Mouse (Mus musculus) embryo, embryonic 10.5 days (tissue): ENCODE measurements around the gene Sorcs1.

Source experiments
- DNase-seq: peaks from one replicate; pipeline ENCODE4 v3.0.0-alpha.2; 2015; ENCODE audit warnings: low spot score

Sorcs1 gene

DNA sequence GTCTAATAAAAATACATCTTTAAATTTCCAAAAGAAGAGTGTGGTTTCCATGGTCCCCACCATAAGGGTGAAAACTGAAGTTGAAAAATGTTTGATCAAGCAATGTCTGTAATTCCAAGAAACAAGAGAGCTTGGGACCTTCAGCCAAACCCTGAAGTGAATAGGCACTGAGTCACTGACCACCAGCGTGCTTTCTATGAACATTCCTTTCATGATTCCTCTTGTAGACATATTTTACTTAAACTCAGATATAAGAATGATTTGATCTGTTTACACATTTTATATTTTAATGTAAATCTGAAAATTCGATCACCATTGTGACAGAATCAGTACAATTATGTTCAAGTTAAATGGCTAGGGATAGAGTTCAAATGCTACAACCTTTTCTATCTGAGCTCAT, 112.1 kb downstream of the Sorcs1 start:
- no peak for DNase-seq

- no peak for DNase-seq
Observed at GRCm38 (mm10) chr19:50558771-50559170, 119.7 kb downstream of the Sorcs1 start.

- no peak for DNase-seq
Observed at GRCm38 (mm10) chr19:50534031-50534430, 144.4 kb downstream of the Sorcs1 start.

- no peak for DNase-seq
Observed at GRCm38 (mm10) chr19:50527835-50528234, 150.6 kb downstream of the Sorcs1 start.

DNA sequence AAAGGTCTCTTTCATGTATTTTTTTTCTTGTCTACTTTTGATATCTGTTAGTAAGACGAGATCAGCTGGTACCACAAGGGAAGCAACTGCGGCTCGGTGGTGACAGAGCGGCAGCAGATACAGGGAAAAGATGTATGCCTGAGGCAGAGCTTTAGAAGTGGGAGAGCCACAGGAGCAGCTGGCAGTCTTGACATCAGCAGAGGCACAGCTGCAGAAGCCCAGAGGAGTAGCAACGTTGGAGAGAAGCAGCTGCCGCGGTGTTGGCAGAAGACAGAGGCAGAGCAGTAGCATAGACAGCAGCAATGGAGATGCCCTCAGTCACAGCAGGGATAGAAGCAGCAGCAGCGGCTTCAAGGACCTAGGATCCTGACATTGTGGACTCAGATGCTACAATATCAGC, 152.4 kb downstream of the Sorcs1 start:
- DNase-seq: no peak

- no peak for DNase-seq
Observed at GRCm38 (mm10) chr19:50521943-50522342, 156.5 kb downstream of the Sorcs1 start.

DNA sequence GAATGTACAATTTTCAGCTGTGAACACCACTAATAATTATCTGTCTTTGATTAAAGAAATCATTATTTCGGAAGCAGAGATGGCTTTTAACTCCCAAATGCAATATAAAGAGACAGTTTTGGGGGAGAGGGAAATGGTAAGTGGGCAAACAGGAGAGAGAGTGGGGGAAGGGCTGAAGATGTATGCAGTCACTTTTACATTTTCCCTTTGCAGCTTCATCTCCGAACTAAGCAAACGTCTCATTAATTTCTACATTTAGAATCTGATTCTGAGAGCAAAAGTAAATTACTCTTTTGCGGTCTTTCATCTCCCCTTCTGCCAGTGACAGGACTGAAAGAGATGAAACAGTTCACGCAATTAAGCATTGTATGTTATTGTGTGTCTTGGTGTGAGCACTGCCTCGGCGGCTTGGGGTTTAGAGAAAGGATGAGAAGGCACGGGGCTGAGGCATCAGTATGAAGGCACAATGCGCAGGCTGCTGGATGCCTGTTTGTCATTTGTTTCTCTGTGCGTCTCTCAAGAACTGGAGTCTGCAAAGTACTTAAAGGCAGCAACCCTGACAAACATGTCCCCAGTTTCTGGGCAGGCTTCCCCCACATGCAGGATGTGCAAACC, 163.3 kb downstream of the Sorcs1 start:
- DNase-seq: peak; percentile 12

DNA sequence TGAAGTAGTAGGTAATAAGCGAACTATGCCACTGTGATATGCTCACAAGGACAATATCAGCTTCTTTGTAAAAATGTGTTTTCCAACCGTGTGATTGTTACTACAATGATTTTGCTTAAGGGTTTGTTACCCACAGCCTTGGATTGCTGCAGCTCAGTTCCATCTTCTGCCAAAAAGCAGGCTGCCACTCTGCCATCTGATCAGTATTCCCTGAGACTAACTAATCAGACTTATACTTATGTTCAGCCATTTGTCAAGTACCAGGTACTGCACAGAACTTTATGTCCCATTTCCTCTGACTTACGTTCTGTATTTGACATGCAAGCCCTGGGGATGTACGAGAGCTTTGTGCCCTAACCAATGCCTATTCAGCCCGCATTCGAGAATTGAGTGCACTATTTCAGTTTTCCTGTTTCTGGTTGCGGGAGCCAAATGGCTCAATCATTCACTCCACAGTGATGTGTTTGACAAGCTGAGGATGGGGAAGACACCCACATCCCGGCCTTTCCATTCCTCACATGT, 164.1 kb downstream of the Sorcs1 start:
- DNase-seq: no peak

DNA sequence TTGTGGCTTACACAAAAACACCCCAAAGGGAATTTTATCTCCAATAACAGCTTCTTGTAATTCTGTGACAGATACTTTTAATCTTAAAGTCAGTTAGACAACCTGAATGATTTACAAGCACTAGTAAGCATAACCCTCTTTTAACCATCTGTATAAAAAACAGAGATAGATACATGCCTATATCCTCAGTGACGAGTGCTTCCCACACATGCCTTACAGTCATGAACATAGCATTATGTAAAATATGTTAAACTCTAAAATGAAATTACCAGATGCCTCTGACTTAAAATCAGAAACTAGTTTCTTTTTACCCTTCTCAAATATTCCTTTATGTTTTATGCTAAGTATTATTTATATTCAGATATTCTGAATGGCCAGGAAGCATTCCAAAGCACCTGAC, 175.6 kb downstream of the Sorcs1 start:
- no peak for DNase-seq

DNA sequence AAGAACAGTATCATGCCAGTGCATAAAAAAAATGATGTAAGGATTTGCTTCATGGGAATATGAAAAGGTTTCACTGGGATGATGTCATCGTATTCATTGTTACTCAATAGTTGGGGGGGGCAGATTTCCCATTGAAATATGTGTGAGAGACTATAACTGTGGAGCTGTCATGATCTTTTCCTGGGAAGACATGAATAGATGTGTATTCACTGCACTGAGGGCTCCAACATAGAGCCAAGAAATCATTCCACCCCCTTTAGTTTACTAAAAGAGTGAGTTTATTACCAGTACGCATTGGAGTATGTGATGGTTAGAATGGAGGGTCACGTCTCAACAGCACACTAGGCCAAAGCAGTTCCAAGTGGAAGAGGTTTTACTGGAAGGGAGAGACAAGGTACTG, 187.3 kb downstream of the Sorcs1 start:
- no peak for DNase-seq

DNA sequence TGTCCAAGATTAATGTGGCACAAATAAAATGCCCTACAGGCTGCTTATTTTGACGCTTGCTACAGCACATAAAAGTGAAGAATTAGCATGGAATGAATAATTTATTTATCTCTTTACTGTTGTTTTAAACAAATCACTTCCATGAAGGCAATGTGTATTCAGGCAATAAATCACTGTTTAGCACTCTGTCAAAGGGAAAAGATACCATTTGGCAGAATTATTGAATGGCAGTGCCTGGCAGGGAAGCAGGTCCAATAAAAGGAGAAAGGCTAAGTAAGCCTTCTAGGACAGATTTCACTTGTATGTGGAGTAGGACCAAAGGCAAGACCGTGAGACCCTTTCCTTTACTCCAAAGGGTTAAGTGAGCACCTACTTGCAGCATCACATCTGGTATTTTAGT, 187.7 kb downstream of the Sorcs1 start:
- DNase-seq: no peak

GRCm38 (mm10) chr19:50489786-50490185, 188.7 kb downstream of the Sorcs1 start:
- DNase-seq: no peak

GRCm38 (mm10) chr19:50488421-50488820, 190.0 kb downstream of the Sorcs1 start:
- DNase-seq: no peak

- peak; percentile 30 for DNase-seq
Observed at GRCm38 (mm10) chr19:50487768-50488167, 190.7 kb downstream of the Sorcs1 start.

DNA sequence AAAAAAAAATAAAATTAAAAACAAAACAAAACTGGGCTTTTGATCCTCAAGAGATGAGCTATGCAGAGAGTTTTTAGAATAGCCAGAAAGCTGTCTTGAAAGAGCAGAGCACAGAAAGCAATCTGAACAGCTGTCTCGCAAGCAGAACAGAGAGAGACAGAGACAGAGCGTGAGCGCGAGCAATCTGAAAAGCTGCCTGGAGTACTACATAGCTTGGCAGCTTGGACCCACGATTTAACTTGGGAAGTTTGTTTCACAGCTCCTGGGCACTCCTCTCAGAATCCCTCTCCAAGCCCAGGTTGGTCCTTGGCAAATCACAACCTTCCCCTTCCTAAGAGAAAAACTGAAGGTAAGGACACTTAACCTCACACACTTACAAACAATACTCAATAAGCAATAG, 192.1 kb downstream of the Sorcs1 start:
- DNase-seq: no peak

DNA sequence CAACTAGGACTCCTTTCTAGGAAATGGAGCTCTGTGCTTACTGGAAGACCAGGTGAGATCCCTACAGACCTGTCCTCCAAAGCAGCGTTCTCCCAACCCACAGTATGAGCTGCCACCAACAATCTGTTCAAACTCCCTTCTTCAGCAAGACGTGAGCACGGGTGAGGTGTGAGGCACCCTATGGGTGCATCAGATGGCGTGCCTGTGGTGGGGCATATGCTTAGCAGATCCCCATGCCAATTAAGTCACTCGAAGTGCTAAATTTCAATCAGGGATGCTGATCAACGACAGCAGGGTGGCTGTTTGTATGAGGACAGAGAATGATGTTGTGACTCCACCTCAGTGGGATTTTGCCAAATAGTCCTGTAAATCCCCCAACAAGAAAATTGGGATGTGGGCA, 201.7 kb downstream of the Sorcs1 start:
- DNase-seq: no peak

- no peak for DNase-seq
Observed at GRCm38 (mm10) chr19:50468592-50468991, 209.9 kb downstream of the Sorcs1 start.

DNA sequence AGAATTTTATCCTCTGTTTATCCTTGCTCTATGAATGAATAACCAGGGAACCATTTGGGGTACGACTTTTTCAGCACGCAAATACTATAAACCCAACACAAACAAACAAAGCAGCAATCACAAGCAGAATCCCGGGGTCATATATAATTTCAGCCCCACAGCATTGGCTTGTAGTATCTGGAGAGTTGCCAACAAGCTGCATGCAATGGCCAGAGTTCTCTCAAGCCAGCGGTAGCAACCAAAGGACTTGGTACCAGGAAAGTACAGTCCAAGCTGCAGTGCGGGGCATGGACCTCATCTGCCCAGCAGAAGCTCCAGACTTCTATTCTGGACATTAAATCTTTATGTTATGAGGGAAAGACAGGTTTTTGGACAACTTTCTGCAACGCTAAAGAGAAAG, 213.6 kb downstream of the Sorcs1 start:
- no peak for DNase-seq

DNA sequence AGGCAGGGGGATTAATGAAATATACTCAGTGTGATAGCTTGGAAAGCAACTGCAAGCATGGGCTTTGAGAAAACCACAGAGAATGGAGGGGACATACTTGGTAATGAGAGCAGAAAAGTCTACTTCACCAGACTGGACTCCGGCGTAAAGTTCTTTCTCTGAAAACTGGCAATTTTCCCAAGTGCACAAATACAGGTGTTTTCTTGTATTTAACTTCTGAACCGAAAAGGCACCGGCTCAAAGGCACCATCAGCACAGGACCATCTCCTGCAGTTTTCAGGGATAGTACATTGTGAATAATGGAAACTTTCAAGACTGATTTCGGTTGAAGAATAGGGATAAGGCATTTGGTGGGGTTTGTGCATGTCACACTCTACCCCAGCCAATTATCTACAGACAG, 219.9 kb downstream of the Sorcs1 start:
- no peak for DNase-seq

DNA sequence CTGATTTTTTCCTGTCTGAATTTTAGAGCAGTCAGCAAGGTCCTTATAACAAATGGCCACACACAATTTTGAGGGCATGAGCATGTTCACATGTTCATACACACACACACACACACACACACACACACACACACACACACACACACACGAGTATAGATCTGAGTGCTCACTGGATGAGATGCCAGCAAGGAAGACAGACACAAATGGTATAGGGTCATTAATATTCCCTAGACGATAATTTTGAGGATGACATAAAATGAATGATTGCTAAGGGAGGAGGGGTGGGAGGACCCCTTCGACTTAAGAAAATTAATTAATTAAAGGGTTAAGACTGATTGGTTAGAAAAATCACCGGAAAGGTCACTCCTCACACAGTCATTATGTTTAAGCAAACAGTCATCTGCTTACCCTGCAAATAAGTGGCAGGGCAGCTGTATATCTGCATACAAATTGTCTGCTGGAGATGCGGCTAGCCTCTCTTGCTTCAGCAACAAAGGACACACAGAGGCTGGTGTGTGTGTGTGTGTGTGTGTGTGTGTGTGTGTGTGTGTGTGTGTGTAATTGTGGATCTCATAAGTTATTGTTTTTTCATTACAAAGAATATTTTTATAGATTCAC, 221.1 kb downstream of the Sorcs1 start:
- peak; percentile 21 for DNase-seq

- DNase-seq: peak; percentile 41
Observed at GRCm38 (mm10) chr19:50441099-50441498, 237.3 kb downstream of the Sorcs1 start.

DNA sequence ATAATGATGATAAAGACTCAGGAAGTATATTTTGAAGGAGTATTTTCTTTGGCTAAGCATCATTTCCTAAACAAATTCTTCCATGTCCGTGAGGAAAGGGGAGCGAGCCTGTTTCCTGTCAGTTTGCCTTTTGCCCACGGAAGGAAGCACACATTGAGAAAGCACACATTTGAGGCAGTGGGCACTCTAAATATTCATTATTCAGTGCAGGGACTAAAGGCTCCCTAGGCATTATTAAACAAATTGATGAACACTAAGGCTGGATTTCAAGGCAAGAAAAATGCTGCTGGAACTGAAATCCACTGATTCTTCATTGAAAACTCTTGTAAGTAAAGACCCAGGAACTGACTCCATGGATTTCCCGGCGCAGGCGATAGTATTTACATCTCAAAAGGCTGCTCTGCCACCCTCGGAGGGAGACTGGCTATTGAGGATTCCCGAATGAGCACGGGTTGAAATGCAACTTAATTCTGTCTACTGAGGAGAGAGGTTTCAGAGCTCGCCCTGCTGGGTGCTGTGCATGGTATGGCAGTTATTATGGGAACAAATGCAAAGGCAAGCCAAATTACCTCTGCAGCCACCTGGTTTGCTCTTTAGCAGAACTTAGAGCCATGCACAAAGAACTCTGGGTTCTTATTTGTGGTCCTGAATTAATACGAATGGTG, 238.1 kb downstream of the Sorcs1 start:
- DNase-seq: peak; percentile 78

DNA sequence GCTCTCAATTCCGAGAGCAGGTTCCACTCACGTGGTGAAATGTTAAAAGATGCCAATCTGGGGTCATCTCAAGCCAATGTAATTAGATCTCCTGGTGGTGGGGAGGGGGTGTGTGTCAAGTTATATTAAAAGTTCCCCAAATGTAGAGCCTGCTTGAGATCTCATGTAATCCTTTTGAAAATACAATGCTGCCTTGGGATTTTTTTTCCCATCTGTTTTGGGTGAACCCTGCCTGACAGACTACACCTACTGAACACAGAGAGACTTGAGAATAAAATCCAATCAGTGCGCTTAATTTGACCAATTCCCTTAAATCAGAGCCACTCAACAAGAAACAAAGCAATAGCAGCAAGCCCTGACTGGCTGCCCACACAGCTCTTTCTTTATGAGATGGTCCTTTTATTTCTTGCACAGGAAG, 239.0 kb downstream of the Sorcs1 start:
- DNase-seq: no peak
